Mouse (Mus musculus) macrophage (primary cell): ENCODE measurements at regions not wholly inside any gene's neighbourhood (a gene's known extent, or its start where the extent isn't known, plus 50 kb on each side); places are given as distances from the start of the nearest gene placed in this dataset.

ENCODE experiments used
- H3K27ac ChIP-seq: fragments of 350-480 bp; formaldehyde crosslinking; 2 replicates; pipeline ENCODE4 v1.9.0; 2021
- H3K36me3 ChIP-seq: fragments of 350-480 bp; formaldehyde crosslinking; 2 replicates; pipeline ENCODE4 v1.9.0; 2021; ENCODE audit errors: inconsistent target
- H3K4me3 ChIP-seq: fragments of 350-480 bp; formaldehyde crosslinking; 2 replicates; pipeline ENCODE4 v1.9.0; 2021; ENCODE audit errors: inconsistent target
- H3K79me2 ChIP-seq: fragments of 350-480 bp; formaldehyde crosslinking; 2 replicates; pipeline ENCODE4 v1.9.0; 2021; ENCODE audit errors: inconsistent target
- WGBS: methylation state at CpG from one replicate; pipeline ENCODE4 v1.1.7; 2026; ENCODE audit warnings: inconsistent platforms; ENCODE audit not compliant: missing documents; 5-methylcytosine and 5-hydroxymethylcytosine counted together

GRCm38 (mm10) chr10:84003601-84004149 lies 281.0 kb downstream of the 1500009L16Rik start:
- WGBS, result 91% methylated on average over 8 of the region's 8 CpGs
- Histone ChIP-seq H3K36me3 (no peaks in the 10 kb centered on the region), H3K4me3 (no peak overlapping the region), H3K79me2 (no peaks in the 10 kb centered on the region), H3K27ac (no peak overlapping the region)

GRCm38 (mm10) chr10:84008923-84009322 lies 286.3 kb downstream of the 1500009L16Rik start:
- 94% methylated on average over 4 of the region's 4 CpGs for WGBS
- no peak overlapping the region for H3K27ac ChIP-seq
- H3K79me2 ChIP-seq, result no peaks in the 10 kb centered on the region

GRCm38 (mm10) chr10:84019381-84019780 lies 296.7 kb downstream of the 1500009L16Rik start:
- Histone ChIP-seq H3K79me2 (no peaks in the 10 kb centered on the region), H3K36me3 (no peaks in the 10 kb centered on the region), H3K4me3 (no peak overlapping the region), H3K27ac (no peak overlapping the region)
- WGBS, result 16% methylated on average over 9 of the region's 9 CpGs

More at GRCm38 (mm10) chr10:84008923-84009322, 286.3 kb downstream of the 1500009L16Rik start:
- Histone ChIP-seq H3K36me3 (no peaks in the 10 kb centered on the region), H3K4me3 (no peak overlapping the region)

GRCm38 (mm10) chr10:84020023-84020620 lies 297.5 kb downstream of the 1500009L16Rik start:
- no peaks in the 10 kb centered on the region for H3K36me3 ChIP-seq
- WGBS, result 45% methylated on average over 10 of the region's 10 CpGs
- no peak overlapping the region for H3K4me3 ChIP-seq
- no peaks in the 10 kb centered on the region for H3K79me2 ChIP-seq
- no peak overlapping the region for H3K27ac ChIP-seq

- H3K4me3 ChIP-seq, result no peak overlapping the region
- H3K27ac ChIP-seq, result no peak overlapping the region
- 92% methylated on average over 11 of the region's 12 CpGs for WGBS
- H3K79me2 ChIP-seq, result no peaks in the 10 kb centered on the region
- H3K36me3 ChIP-seq, result no peaks in the 10 kb centered on the region
These were observed 298.8 kb downstream of the 1500009L16Rik start for GRCm38 (mm10) chr10:84021167-84022120.

- H3K4me3 ChIP-seq, result no peak overlapping the region
- H3K36me3 ChIP-seq, result no peaks in the 10 kb centered on the region
- 73% methylated on average over 4 of the region's 4 CpGs for WGBS
- H3K79me2 ChIP-seq, result no peaks in the 10 kb centered on the region
- no peak overlapping the region for H3K27ac ChIP-seq
These were observed 301.6 kb downstream of the 1500009L16Rik start for GRCm38 (mm10) chr10:84024294-84024693.

- Histone ChIP-seq H3K36me3 (no peaks in the 10 kb centered on the region), H3K27ac (no peak overlapping the region), H3K4me3 (no peak overlapping the region), H3K79me2 (no peaks in the 10 kb centered on the region)
- WGBS, result 80% methylated on average over 8 of the region's 8 CpGs
These were observed 302.2 kb downstream of the 1500009L16Rik start for GRCm38 (mm10) chr10:84024901-84025300.

GRCm38 (mm10) chr10:84026798-84027197 lies 304.1 kb downstream of the 1500009L16Rik start:
- WGBS, result 88% methylated on average over 4 of the region's 4 CpGs
- no peak overlapping the region for H3K27ac ChIP-seq
- no peak overlapping the region for H3K4me3 ChIP-seq

GRCm38 (mm10) chr10:84036131-84036877 lies 313.6 kb downstream of the 1500009L16Rik start:
- 82% methylated on average over 11 of the region's 11 CpGs for WGBS
- no peak overlapping the region for H3K27ac ChIP-seq
- no peaks in the 10 kb centered on the region for H3K36me3 ChIP-seq
- no peaks in the 10 kb centered on the region for H3K79me2 ChIP-seq
- H3K4me3 ChIP-seq, result no peak overlapping the region

More at GRCm38 (mm10) chr10:84026798-84027197, 304.1 kb downstream of the 1500009L16Rik start:
- no peaks in the 10 kb centered on the region for H3K79me2 ChIP-seq
- no peaks in the 10 kb centered on the region for H3K36me3 ChIP-seq

- 97% methylated on average over 5 of the region's 5 CpGs for WGBS
- H3K4me3 ChIP-seq, result no peak overlapping the region
- H3K27ac ChIP-seq, result no peak overlapping the region
- H3K36me3 ChIP-seq, result no peaks in the 10 kb centered on the region
- H3K79me2 ChIP-seq, result no peaks in the 10 kb centered on the region
These were observed 326.0 kb downstream of the 1500009L16Rik start for GRCm38 (mm10) chr10:84048706-84049105.

- WGBS, result 81% methylated on average over 8 of the region's 8 CpGs
- Histone ChIP-seq H3K79me2 (no peaks in the 10 kb centered on the region), H3K4me3 (no peak overlapping the region), H3K27ac (no peak overlapping the region), H3K36me3 (no peaks in the 10 kb centered on the region)
These were observed 330.0 kb downstream of the 1500009L16Rik start for GRCm38 (mm10) chr10:84052696-84053095.

GRCm38 (mm10) chr10:84054551-84055336 lies 332.1 kb downstream of the 1500009L16Rik start:
- no peak overlapping the region for H3K27ac ChIP-seq
- H3K79me2 ChIP-seq, result no peaks in the 10 kb centered on the region
- 97% methylated on average over 6 of the region's 6 CpGs for WGBS
- H3K36me3 ChIP-seq, result no peaks in the 10 kb centered on the region
- no peak overlapping the region for H3K4me3 ChIP-seq

GRCm38 (mm10) chr10:84055402-84056167 lies 332.9 kb downstream of the 1500009L16Rik start:
- Histone ChIP-seq H3K36me3 (no peaks in the 10 kb centered on the region), H3K79me2 (no peaks in the 10 kb centered on the region), H3K4me3 (no peak overlapping the region), H3K27ac (no peak overlapping the region)
- 90% methylated on average over 10 of the region's 10 CpGs for WGBS
